Mouse (Mus musculus) intestine, embryonic 16.5 days (tissue): ENCODE data around the gene Cep128. TPM values are rescaled to one million over a fixed set of nuclear protein-coding genes. Genes with fewer than 3 reads are reported as not detected.

ENCODE experiments used
- ATAC-seq: fragments of 200-750 bp; cut with Nextera tagmentation; 2 replicates; pipeline ENCODE4 v1.8.0; 2017; ENCODE audit warnings: moderate TSS enrichment, moderate library complexity
- H3K27ac ChIP-seq: fragments of 300-500 bp; sonication (generic); 2 replicates; pipeline ENCODE4 v1.5.1; 2014; ENCODE audit warnings: mild to moderate bottlenecking, low read length
- H3K27me3 ChIP-seq: fragments of 300-500 bp; sonication (generic); replicated peaks from 2 replicates; pipeline ENCODE4 v1.6.1; 2014; ENCODE audit warnings: low read length, control low read depth, mixed read lengths; ENCODE audit not compliant: control insufficient read depth, insufficient read depth
- H3K36me3 ChIP-seq: fragments of 300-500 bp; sonication (generic); 2 replicates; pipeline ENCODE4 v1.6.1; 2014; ENCODE audit warnings: low read length, control low read depth; ENCODE audit not compliant: control insufficient read depth, insufficient read depth
- H3K4me1 ChIP-seq: fragments of 300-500 bp; sonication (generic); 2 replicates; pipeline ENCODE4 v1.6.1; 2014; ENCODE audit warnings: low read length, control low read depth, mixed read lengths; ENCODE audit not compliant: control insufficient read depth, insufficient read depth
- H3K4me2 ChIP-seq: fragments of 300-500 bp; sonication (generic); 2 replicates; pipeline ENCODE4 v1.6.1; 2014; ENCODE audit warnings: low read depth, low read length, control low read depth
- H3K4me3 ChIP-seq: fragments of 300-500 bp; sonication (generic); 2 replicates; pipeline ENCODE4 v1.5.1; 2014; ENCODE audit warnings: mild to moderate bottlenecking, low read length
- H3K9ac ChIP-seq: fragments of 300-500 bp; sonication (generic); 2 replicates; pipeline ENCODE4 v1.6.1; 2014; ENCODE audit warnings: low read depth, low read length
- H3K9me3 ChIP-seq: fragments of 300-500 bp; sonication (generic); 2 replicates; pipeline ENCODE4 v1.6.1; 2016; ENCODE audit warnings: low read length, control low read depth; ENCODE audit not compliant: control insufficient read depth
- WGBS: fragments of 180-500 bp; shearing (Covaris S2); extraction: QIAGEN DNeasy Blood & Tissue Kit; methylation state at CpG from one replicate; pipeline ENCODE4 v1.1.7; 2014; 5-methylcytosine and 5-hydroxymethylcytosine counted together
- polyA plus RNA-seq: library from polyadenylated mRNA; unstranded; fragments of >200 nt; fragmentation: Nextera tagmentation; extraction: Ambion mirVana; gene quantifications from 2 replicates; pipeline ENCODE4 v1.2.1, GENCODE M21; 2015

Cep128 gene
- polyA plus RNA-seq, 1 experiment from 2014 or later = 6.3 TPM

GRCm38 (mm10) chr12:91171613-91172012 is 212.6 kb downstream of the Cep128 start:
- H3K27me3 ChIP-seq = no peaks in the 10 kb centered on the region
- 68% methylated on average over 3 of the region's 3 CpGs for WGBS

GRCm38 (mm10) chr12:91161015-91161730 is 223.0 kb downstream of the Cep128 start:
- Histone ChIP-seq H3K4me2 (no peak overlapping the region), H3K9me3 (no peaks in the 10 kb centered on the region), H3K4me1 (no peaks in the 10 kb centered on the region), H3K27me3 (no peaks in the 10 kb centered on the region), H3K9ac (no peak overlapping the region), H3K36me3 (no peaks in the 10 kb centered on the region), H3K4me3 (no peak overlapping the region), H3K27ac (no peak overlapping the region)
- WGBS = 75% methylated on average over 6 of the region's 6 CpGs
- peak; percentile 87 for ATAC-seq

More at GRCm38 (mm10) chr12:91171613-91172012, 212.6 kb downstream of the Cep128 start:
- Histone ChIP-seq H3K9me3 (no peaks in the 10 kb centered on the region), H3K36me3 (no peaks in the 10 kb centered on the region), H3K4me2 (no peak overlapping the region), H3K4me1 (0 out of 2 replicates have a peak, but pooled peaks cover under 1% of the 10 kb centered on the region), H3K9ac (no peak overlapping the region), H3K4me3 (no peak overlapping the region), H3K27ac (no peak overlapping the region)
- ATAC-seq = no peak

GRCm38 (mm10) chr12:91158481-91158880 is 225.7 kb downstream of the Cep128 start:
- no peaks in the 10 kb centered on the region for H3K9me3 ChIP-seq
- no peak for ATAC-seq
- H3K27me3 ChIP-seq = no peaks in the 10 kb centered on the region
- H3K4me3 ChIP-seq = no peak overlapping the region
- no peak overlapping the region for H3K27ac ChIP-seq
- H3K36me3 ChIP-seq = no peaks in the 10 kb centered on the region
- no peak overlapping the region for H3K9ac ChIP-seq
- H3K4me1 ChIP-seq = no peaks in the 10 kb centered on the region
- WGBS = 58% methylated on average over 2 of the region's 2 CpGs
- no peak overlapping the region for H3K4me2 ChIP-seq

- WGBS = 72% methylated on average over 7 of the region's 7 CpGs
- Histone ChIP-seq H3K27ac (no peak overlapping the region), H3K9ac (no peak overlapping the region), H3K4me3 (no peak overlapping the region), H3K4me1 (no peaks in the 10 kb centered on the region), H3K9me3 (no peaks in the 10 kb centered on the region), H3K36me3 (no peaks in the 10 kb centered on the region), H3K27me3 (no peaks in the 10 kb centered on the region), H3K4me2 (no peak overlapping the region)
- ATAC-seq = peak; percentile 66; the same call in 1 of the 2 replicates
These were observed 230.2 kb downstream of the Cep128 start for GRCm38 (mm10) chr12:91154052-91154451.

GRCm38 (mm10) chr12:91149152-91149551 is 235.1 kb downstream of the Cep128 start:
- ATAC-seq = no peak
- Histone ChIP-seq H3K9ac (no peak overlapping the region), H3K9me3 (no peaks in the 10 kb centered on the region), H3K4me2 (no peak overlapping the region), H3K27me3 (no peaks in the 10 kb centered on the region), H3K4me1 (no peaks in the 10 kb centered on the region), H3K36me3 (no peaks in the 10 kb centered on the region), H3K4me3 (no peak overlapping the region), H3K27ac (no peak overlapping the region)
- WGBS = 84% methylated on average over 3 of the region's 3 CpGs

- no peaks in the 10 kb centered on the region for H3K4me1 ChIP-seq
- no peaks in the 10 kb centered on the region for H3K9me3 ChIP-seq
- H3K27me3 ChIP-seq = no peaks in the 10 kb centered on the region
- no peaks in the 10 kb centered on the region for H3K36me3 ChIP-seq
- no peak overlapping the region for H3K9ac ChIP-seq
- ATAC-seq = no peak
- H3K4me2 ChIP-seq = no peak overlapping the region
- H3K4me3 ChIP-seq = no peak overlapping the region
- 84% methylated on average over 8 of the region's 8 CpGs for WGBS
- no peak overlapping the region for H3K27ac ChIP-seq
These were observed 249.3 kb downstream of the Cep128 start for GRCm38 (mm10) chr12:91134740-91135517.

- H3K27me3 ChIP-seq = no peaks in the 10 kb centered on the region
- WGBS = 64% methylated on average over 3 of the region's 3 CpGs
- no peak overlapping the region for H3K27ac ChIP-seq
- no peaks in the 10 kb centered on the region for H3K9me3 ChIP-seq
- no peaks in the 10 kb centered on the region for H3K4me1 ChIP-seq
- no peak overlapping the region for H3K9ac ChIP-seq
- H3K4me2 ChIP-seq = no peak overlapping the region
- H3K36me3 ChIP-seq = no peaks in the 10 kb centered on the region
- H3K4me3 ChIP-seq = no peak overlapping the region
- no peak for ATAC-seq
These were observed 269.2 kb downstream of the Cep128 start for GRCm38 (mm10) chr12:91115054-91115453.

GRCm38 (mm10) chr12:91103316-91103715 is 280.9 kb downstream of the Cep128 start:
- WGBS = 73% methylated on average over 4 of the region's 4 CpGs
- Histone ChIP-seq H3K4me2 (no peak overlapping the region), H3K4me3 (no peak overlapping the region), H3K4me1 (no peaks in the 10 kb centered on the region), H3K9me3 (no peaks in the 10 kb centered on the region), H3K36me3 (no peaks in the 10 kb centered on the region), H3K27me3 (no peaks in the 10 kb centered on the region), H3K9ac (no peak overlapping the region), H3K27ac (no peak overlapping the region)
- no peak for ATAC-seq

GRCm38 (mm10) chr12:91097869-91098268 is 286.3 kb downstream of the Cep128 start:
- no peak overlapping the region for H3K27ac ChIP-seq
- WGBS = 73% methylated on average over 6 of the region's 6 CpGs
- no peaks in the 10 kb centered on the region for H3K9me3 ChIP-seq
- H3K4me1 ChIP-seq = no peaks in the 10 kb centered on the region
- no peak overlapping the region for H3K4me3 ChIP-seq
- H3K4me2 ChIP-seq = no peak overlapping the region
- H3K9ac ChIP-seq = no peak overlapping the region
- ATAC-seq = no peak
- H3K36me3 ChIP-seq = no peaks in the 10 kb centered on the region
- H3K27me3 ChIP-seq = no peaks in the 10 kb centered on the region
